Mouse (Mus musculus) lung, embryonic 15.5 days (tissue): ENCODE results near the gene Wdr92. TPM values are rescaled to one million over a fixed set of nuclear protein-coding genes. Genes with fewer than 3 reads are reported as not detected.

Experiments used
- ATAC-seq: fragments of 200-750 bp; cut with Nextera tagmentation; 2 replicates; pipeline ENCODE4 v1.8.0; 2017; ENCODE audit warnings: moderate number of reproducible peaks, borderline replicate concordance; ENCODE audit not compliant: low FRiP score, low TSS enrichment; ENCODE audit errors: extremely low read depth
- H3K27ac ChIP-seq: fragments of 300-500 bp; sonication (generic); 2 replicates; pipeline ENCODE4 v1.5.1; 2015; ENCODE audit warnings: moderate library complexity, mild to moderate bottlenecking, inconsistent platforms
- H3K27me3 ChIP-seq: fragments of 300-500 bp; sonication (generic); 2 replicates; pipeline ENCODE4 v1.6.1; 2015; ENCODE audit warnings: inconsistent platforms
- H3K36me3 ChIP-seq: fragments of 300-500 bp; sonication (generic); 2 replicates; pipeline ENCODE4 v1.6.1; 2015; ENCODE audit warnings: inconsistent platforms
- H3K4me1 ChIP-seq: fragments of 300-500 bp; sonication (generic); 2 replicates; pipeline ENCODE4 v1.6.1; 2015; ENCODE audit warnings: inconsistent platforms
- H3K4me2 ChIP-seq: fragments of 300-500 bp; sonication (generic); 2 replicates; pipeline ENCODE4 v1.6.1; 2015; ENCODE audit warnings: inconsistent platforms, mild to moderate bottlenecking, moderate library complexity
- H3K4me3 ChIP-seq: fragments of 300-500 bp; sonication (generic); 2 replicates; pipeline ENCODE4 v1.5.1; 2015; ENCODE audit warnings: mild to moderate bottlenecking, inconsistent platforms
- H3K9ac ChIP-seq: fragments of 300-500 bp; sonication (generic); 2 replicates; pipeline ENCODE4 v1.6.1; 2015; ENCODE audit warnings: inconsistent platforms
- H3K9me3 ChIP-seq: fragments of 300-500 bp; sonication (generic); 2 replicates; pipeline ENCODE4 v1.6.1; 2016; ENCODE audit warnings: inconsistent platforms
- WGBS: fragments of 180-500 bp; shearing (Covaris S2); methylation state at CpG from one replicate; pipeline ENCODE4 v1.1.7; 2015; 5-methylcytosine and 5-hydroxymethylcytosine counted together
- polyA plus RNA-seq: library from polyadenylated mRNA; unstranded; fragments of >200 nt; fragmentation: Nextera tagmentation; extraction: Ambion mirVana; gene quantifications from 2 replicates; pipeline ENCODE4 v1.2.1, GENCODE M21; 2015

Wdr92 gene
- 26.0 and 27.5 TPM in 2 replicates for polyA plus RNA-seq

DNA sequence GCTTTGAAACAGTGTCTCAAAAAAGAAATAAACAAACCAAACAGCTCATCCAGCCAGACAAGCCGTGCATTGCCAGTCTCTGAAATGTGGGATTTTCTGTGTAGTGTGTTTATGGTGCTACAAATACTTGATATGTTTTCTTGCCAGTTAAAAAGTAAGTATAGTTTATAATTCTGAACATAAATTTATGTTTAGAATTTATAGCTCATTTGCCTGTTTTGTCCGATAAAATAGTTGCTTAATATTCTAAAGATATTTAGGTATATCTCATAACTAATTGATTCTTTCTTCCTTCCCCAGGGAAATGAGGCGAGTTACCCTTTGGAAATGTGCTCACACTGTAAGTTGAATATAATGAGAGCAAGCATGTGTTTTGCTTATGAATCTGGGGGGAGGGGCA lies at the start of gene Wdr92:
Wdr92 (plus strand) TSS at position 301 of the 400 bp plus-strand sequence.
- Histone ChIP-seq H3K27ac (no peak within 1 kb of the TSS), H3K36me3 (no peaks in the 10 kb centered on the region), H3K4me3 (no peak within 1 kb of the TSS), H3K4me1 (peaks cover 4% of the 10 kb centered on the region; the same call in 1 of the 2 replicates), H3K4me2 (no peak within 1 kb of the TSS), H3K9me3 (no peaks in the 10 kb centered on the region), H3K27me3 (no peaks in the 10 kb centered on the region), H3K9ac (no peak within 1 kb of the TSS)
- 60% methylated on average over 3 of the region's 3 CpGs for WGBS
- no peak for ATAC-seq

DNA sequence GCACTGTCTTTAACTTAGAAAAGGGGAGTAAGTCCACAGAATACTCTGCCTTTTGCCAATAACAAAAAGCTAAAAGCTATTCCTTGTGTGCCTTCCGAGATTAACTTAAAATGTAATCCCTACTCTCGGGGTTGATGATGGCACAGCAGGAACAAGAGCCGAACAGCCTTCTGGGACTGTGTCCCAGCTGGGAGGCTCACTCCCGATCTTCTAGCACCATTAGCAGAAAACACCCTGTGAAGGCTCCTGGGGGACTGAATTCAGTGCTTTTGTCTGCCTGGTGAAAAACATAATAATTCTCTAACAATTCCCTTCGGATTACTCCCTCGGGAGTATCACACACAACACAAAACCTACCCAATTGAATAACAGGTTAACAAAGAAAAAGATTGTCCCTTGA lies 46.3 kb upstream of the Wdr92 start:
- no peaks in the 10 kb centered on the region for H3K27me3 ChIP-seq
- WGBS, result 41% methylated on average over 6 of the region's 6 CpGs
- no peak overlapping the region for H3K9ac ChIP-seq
- H3K9me3 ChIP-seq, result no peaks in the 10 kb centered on the region
- no peak for ATAC-seq
- H3K4me3 ChIP-seq, result no peak overlapping the region
- no peak overlapping the region for H3K27ac ChIP-seq
- H3K4me2 ChIP-seq, result no peak overlapping the region
- no peaks in the 10 kb centered on the region for H3K36me3 ChIP-seq
- no peaks in the 10 kb centered on the region for H3K4me1 ChIP-seq

- Histone ChIP-seq H3K4me3 (no peak overlapping the region), H3K4me2 (no peak overlapping the region), H3K27me3 (no peaks in the 10 kb centered on the region), H3K4me1 (no peaks in the 10 kb centered on the region), H3K9me3 (no peaks in the 10 kb centered on the region), H3K36me3 (no peaks in the 10 kb centered on the region), H3K9ac (no peak overlapping the region), H3K27ac (no peak overlapping the region)
- no peak for ATAC-seq
- 62% methylated on average over 6 of the region's 6 CpGs for WGBS
Measured at GRCm38 (mm10) chr11:17138306-17139033, 43.4 kb upstream of the Wdr92 start.

GRCm38 (mm10) chr11:17158858-17159737 lies 22.8 kb upstream of the Wdr92 start, which contains the start of gene Ppp3r1:
Gene Ppp3r1 (plus strand): TSS chr11:17159263.
- peaks cover 26% of the 10 kb centered on the region for H3K4me1 ChIP-seq
- H3K27me3 ChIP-seq, result no peaks in the 10 kb centered on the region
- H3K9ac ChIP-seq, result peak within 1 kb of the TSS; percentile 90
- no peaks in the 10 kb centered on the region for H3K36me3 ChIP-seq
- no peaks in the 10 kb centered on the region for H3K9me3 ChIP-seq
- peak within 1 kb of the TSS; percentile 97 for H3K27ac ChIP-seq
- WGBS, result under 1% methylated on average over 56 of the region's 89 CpGs
- ATAC-seq, result peak; percentile 99
- H3K4me3 ChIP-seq, result peak within 1 kb of the TSS; percentile 96
- peak within 1 kb of the TSS; percentile 86 for H3K4me2 ChIP-seq

DNA sequence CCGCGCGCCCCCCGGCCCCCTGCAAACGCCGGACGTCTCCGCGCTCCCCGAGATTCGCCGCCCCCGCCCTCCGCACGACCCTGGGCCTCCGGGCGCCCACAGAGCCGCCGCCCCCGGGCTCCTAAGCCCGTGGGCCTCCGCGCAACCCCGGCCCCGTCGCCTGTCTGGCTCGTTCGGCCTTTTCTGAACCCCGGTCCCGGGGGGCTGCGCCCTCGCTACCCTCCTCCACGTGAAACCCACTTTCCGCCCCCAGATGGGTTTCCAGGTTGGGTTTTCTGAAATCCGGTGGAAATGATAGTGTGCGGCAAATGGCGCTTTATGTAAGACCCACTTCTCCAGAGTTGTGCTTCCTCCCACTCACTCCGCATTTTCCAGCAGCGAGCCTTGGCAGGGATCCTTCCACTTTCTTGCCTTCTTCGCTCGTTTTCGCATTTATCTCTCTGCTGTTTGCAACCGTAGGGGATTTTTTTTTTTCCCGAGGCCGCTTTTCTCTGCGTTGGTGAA lies 22.1 kb upstream of the Wdr92 start:
- WGBS, result under 1% methylated on average over 45 of the region's 46 CpGs
- no peaks in the 10 kb centered on the region for H3K36me3 ChIP-seq
- peak overlapping the region; percentile 96 for H3K4me3 ChIP-seq
- peak overlapping the region; percentile 86 for H3K4me2 ChIP-seq
- no peaks in the 10 kb centered on the region for H3K9me3 ChIP-seq
- peaks cover 26% of the 10 kb centered on the region for H3K4me1 ChIP-seq
- peak; percentile 53; the same call in 1 of the 2 replicates for ATAC-seq
- peak overlapping the region; percentile 90 for H3K9ac ChIP-seq
- no peaks in the 10 kb centered on the region for H3K27me3 ChIP-seq
- peak overlapping the region; percentile 97 for H3K27ac ChIP-seq

GRCm38 (mm10) chr11:17160242-17160641 lies 21.7 kb upstream of the Wdr92 start:
- Histone ChIP-seq H3K27ac (peak overlapping the region; percentile 97), H3K4me2 (peak overlapping the region; percentile 86), H3K4me3 (peak overlapping the region; percentile 96), H3K9me3 (no peaks in the 10 kb centered on the region), H3K4me1 (peaks cover 26% of the 10 kb centered on the region), H3K36me3 (no peaks in the 10 kb centered on the region), H3K27me3 (no peaks in the 10 kb centered on the region), H3K9ac (peak overlapping the region; percentile 90)
- ATAC-seq, result no peak
- WGBS, result under 1% methylated on average over 12 of the region's 12 CpGs

DNA sequence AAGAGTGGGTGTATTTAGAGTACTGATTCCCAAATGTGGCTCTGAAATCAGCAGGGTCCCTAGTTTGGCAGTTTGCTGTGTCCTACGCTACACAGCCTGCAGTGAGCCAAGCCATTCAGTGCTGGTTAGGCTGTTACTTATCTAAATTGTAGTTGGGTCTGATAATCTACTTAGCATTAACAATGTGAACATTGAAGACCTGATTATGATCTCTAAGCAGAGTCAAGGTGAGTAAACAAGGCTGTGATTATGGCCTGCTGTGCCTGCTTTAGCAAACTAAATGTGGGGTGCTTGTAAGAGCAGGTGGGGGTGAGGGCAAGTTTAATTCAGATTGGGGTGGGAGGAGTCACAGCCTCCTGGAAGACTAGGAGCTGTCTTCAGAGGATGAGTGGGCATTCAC lies 18.0 kb upstream of the Wdr92 start:
- H3K4me1 ChIP-seq, result peaks cover 36% of the 10 kb centered on the region
- no peaks in the 10 kb centered on the region for H3K9me3 ChIP-seq
- H3K9ac ChIP-seq, result no peak overlapping the region
- 79% methylated on average over 1 of the region's 1 CpGs for WGBS
- H3K36me3 ChIP-seq, result no peaks in the 10 kb centered on the region
- H3K27me3 ChIP-seq, result no peaks in the 10 kb centered on the region
- ATAC-seq, result no peak
- H3K27ac ChIP-seq, result no peak overlapping the region
- no peak overlapping the region for H3K4me3 ChIP-seq
- H3K4me2 ChIP-seq, result no peak overlapping the region

DNA sequence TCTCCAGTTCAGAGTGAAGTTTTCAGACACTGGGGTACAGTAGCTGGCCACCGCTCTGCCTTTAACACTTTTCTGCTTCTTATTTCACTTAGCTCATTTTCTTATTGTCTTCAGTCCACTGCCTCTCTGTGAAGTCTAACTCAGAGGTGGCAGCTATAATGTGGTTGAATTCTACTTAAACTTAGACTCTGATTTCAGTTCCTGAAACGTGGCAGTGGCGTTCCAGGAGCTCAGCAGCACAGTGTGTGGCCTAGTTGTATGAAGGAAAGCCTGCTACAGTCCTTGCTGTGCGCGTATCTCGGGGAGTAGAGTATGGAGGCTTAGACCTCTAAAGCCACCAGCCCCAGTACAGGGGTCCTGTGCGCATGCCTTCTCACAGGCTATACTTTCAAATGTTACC lies 15.3 kb upstream of the Wdr92 start:
- 92% methylated on average over 7 of the region's 7 CpGs for WGBS

GRCm38 (mm10) chr11:17169262-17169661 lies 12.6 kb upstream of the Wdr92 start:
- no peak for ATAC-seq

More for the DNA sequence above, 15.3 kb upstream of the Wdr92 start:
- Histone ChIP-seq H3K9ac (no peak overlapping the region), H3K36me3 (no peaks in the 10 kb centered on the region), H3K4me1 (peaks cover 42% of the 10 kb centered on the region), H3K27ac (no peak overlapping the region), H3K9me3 (no peaks in the 10 kb centered on the region), H3K4me3 (no peak overlapping the region), H3K4me2 (no peak overlapping the region), H3K27me3 (no peaks in the 10 kb centered on the region)
- no peak for ATAC-seq

DNA sequence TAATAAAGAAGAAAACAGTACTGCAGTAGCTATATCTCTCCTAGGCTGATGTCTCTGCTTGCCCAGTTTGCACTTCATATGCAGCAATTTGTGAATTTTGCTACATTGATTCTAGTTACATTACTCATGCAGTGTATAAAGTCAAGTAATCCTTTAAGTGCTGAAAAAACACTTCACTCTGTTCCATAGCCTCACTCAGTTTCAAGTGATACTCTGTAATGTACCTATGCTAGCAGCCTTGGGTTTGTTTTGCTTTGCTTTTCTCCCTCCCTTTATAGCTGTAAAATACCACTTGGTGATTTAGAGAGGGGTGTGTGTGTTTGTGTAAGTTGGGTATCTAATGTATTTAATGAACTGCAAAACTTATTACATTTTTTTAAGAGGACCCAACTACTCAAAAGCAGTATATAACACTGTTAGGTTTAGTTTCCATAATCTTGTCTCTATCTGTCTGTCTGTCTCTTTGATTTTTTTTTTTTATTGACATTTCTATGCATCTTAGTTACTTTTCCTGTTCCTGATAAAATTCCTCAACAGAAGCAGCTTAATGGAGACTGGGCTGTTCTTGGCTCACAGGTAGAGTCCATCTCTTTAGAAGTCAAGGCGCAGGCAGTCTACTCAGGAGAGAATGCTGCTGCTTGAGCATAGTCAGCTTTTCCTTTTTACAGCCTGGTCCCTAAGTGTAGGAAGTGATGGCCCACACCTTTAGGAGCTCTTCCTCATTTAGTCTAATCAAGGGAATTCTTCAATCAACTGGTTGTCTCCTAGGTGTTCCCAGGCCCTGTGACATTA lies 10.8 kb upstream of the Wdr92 start:
- ATAC-seq, result peak; percentile 64; the same call in 1 of the 2 replicates
- Histone ChIP-seq H3K9me3 (peaks cover 3% of the 10 kb centered on the region; the same call in 1 of the 2 replicates), H3K4me3 (no peak overlapping the region), H3K27me3 (no peaks in the 10 kb centered on the region), H3K36me3 (peaks cover 6% of the 10 kb centered on the region; the same call in 1 of the 2 replicates), H3K4me2 (peak overlapping the region; percentile 8; the same call in 1 of the 2 replicates), H3K27ac (peak overlapping the region; percentile 53), H3K4me1 (peaks cover 35% of the 10 kb centered on the region), H3K9ac (no peak overlapping the region)
- WGBS, result 75% methylated on average over 1 of the region's 1 CpGs

More at GRCm38 (mm10) chr11:17169262-17169661, 12.6 kb upstream of the Wdr92 start:
- H3K27ac ChIP-seq, result no peak overlapping the region
- H3K4me2 ChIP-seq, result no peak overlapping the region
- H3K27me3 ChIP-seq, result no peaks in the 10 kb centered on the region
- H3K9ac ChIP-seq, result no peak overlapping the region
- H3K36me3 ChIP-seq, result peaks cover 6% of the 10 kb centered on the region; the same call in 1 of the 2 replicates
- no peak overlapping the region for H3K4me3 ChIP-seq
- peaks cover 3% of the 10 kb centered on the region; the same call in 1 of the 2 replicates for H3K9me3 ChIP-seq
- peaks cover 39% of the 10 kb centered on the region for H3K4me1 ChIP-seq
- WGBS, result 51% methylated on average over 2 of the region's 2 CpGs

- ATAC-seq, result no peak
- Histone ChIP-seq H3K27me3 (no peaks in the 10 kb centered on the region), H3K4me3 (no peak overlapping the region), H3K27ac (no peak overlapping the region), H3K4me1 (peaks cover 29% of the 10 kb centered on the region), H3K4me2 (no peak overlapping the region), H3K36me3 (peaks cover 6% of the 10 kb centered on the region; the same call in 1 of the 2 replicates), H3K9me3 (peaks cover 3% of the 10 kb centered on the region; the same call in 1 of the 2 replicates), H3K9ac (no peak overlapping the region)
- 86% methylated on average over 4 of the region's 4 CpGs for WGBS
Measured at GRCm38 (mm10) chr11:17172300-17172699, 9.6 kb upstream of the Wdr92 start.
